Mouse (Mus musculus): ENCODE data around the gene Ugt1a9.
A peak's percentile ranks its signal among the peaks of the same experiment; 100 is the strongest.
"Not testable (repeated sequence)": the region's sequence is repeated elsewhere in the genome, so short reads cannot be mapped to it uniquely, and the experiment has no call there.

Gene Ugt1a9

DNA sequence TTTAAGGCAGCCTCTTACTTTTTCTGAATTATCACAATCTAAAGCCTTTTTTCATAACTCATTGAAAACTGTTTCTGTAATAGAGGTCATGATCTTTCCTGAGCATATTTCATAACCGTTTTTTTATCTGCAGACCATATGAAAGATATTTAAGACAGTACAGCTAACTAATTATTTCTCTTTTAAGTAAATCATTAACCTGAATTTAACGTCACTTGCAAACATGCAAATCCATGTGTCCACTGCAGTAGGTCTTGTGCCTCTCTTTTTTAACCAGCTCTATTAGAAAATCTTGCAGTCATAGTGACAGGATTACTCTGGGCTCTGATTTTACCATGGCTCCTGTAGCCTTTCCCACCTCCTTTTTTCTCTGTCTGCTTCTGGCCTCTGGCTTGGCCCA lies at the start of gene Ugt1a9:
Gene Ugt1a9, plus strand, starts transcription at position 306 of the 400 bp plus-strand sequence.
- no peak for DNase-seq (ENCODE audit: low spot score)

DNA sequence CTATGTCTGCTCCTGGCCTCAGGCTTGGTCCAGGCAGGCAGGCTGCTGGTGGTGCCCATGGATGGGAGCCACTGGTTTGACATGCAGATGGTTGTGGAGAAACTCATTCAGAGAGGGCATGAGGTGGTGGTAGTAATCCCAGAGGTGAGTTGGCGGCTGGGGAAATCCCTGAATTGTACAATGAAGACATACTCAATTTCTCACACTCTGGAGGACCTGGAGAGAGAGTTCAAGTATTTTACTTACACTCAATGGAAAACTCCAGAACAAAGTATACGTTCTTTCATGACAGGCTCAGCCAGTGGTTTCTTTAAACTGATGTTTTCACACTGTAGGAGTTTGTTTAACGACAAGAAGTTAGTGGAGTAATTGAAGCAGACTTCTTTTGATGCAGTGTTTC lies 45.4 kb upstream of the Ugt1a9 start:
- not testable (repeated sequence) for DNase-seq (ENCODE audit: low spot score)

DNA sequence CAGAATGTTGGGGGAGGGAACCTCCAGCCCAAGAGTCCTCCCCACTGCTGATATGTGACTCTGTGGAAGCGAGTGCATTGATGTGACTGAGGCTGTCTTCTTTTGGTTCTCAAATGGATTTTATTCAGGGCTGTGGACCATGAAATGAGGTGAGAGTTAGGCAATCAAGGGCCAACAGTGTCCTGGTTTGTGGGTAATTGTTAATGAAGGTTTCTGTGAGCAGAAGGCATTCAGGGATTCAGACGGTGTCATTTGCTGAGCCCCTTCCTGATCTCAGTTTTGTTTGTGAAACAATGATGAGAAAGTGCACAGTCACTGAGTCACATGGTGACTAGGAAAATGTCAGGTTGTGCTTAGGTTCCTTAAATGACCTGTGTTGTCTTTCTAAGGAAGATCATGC lies 27.6 kb upstream of the Ugt1a9 start:
- not testable (repeated sequence) for DNase-seq (ENCODE audit: low spot score)

DNA sequence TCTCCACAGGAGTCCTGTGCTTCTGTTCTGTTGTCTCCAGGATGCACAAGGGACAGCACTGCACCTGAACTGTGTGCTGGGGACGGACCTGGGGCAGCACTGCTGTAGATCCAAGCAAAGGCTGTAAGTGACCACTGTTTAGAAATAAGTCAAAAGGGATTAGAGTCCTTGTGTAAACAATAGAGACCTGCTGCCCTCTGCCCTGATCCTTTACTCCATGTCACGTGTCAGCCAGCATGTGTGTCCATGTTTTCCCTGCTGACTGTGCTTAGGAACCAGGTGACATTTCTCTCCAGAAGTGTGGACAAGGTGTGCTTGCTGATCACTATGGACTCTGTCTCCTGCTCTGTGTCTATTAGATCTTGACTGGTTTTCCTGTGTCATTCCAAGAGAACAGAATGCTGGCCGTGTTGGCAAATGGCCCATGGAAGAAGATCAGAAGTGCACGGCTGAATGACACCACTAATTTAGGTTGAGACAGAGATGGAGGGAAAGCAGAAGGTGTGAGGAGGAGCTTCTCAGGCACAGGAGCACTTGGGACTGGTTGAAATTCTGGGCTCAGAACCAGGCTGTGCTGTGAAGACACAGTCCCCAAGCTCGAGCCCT lies 25.7 kb upstream of the Ugt1a9 start:
- DNase-seq (ENCODE audit: low spot score): peak; percentile 40

DNA sequence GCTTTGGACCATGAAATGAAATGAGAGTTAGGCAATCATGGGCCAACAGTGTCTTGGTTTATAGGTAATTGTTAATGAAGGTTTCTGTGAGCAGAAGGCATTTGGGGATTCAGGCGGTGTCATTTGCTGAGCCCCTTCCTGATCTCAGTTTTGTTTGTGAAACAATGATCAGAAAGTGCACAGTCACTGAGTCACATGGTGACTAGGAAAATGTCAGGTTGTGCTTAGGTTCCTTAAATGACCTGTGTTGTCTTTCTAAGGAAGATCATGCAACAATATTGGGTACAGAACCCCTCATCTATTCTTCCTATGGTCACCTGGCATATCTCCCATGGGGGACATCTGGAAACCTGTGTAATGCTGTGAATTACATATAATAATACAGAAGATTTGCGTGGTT lies 23.2 kb upstream of the Ugt1a9 start:
- not testable (repeated sequence) for DNase-seq (ENCODE audit: low spot score)

DNA sequence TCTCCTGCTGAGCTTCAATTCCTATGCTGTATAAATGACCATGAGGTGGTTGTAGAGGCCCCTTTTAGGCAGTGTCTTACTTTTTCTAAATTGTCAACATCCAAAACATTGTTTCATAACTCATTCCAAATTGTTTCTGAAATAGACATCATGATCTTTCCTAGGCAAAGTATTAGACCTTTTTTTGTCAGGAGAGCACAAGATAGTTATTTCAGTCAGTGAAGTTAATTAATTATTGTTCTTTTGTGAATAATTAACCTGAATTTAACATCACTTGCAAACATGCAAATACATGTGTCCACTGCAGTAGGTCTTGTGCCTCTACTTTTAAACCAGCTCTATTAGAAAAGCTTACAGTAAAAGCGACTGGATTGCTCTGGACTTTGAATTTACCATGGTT lies 15.5 kb upstream of the Ugt1a9 start, which contains the start of gene Ugt1a10:
Gene Ugt1a10, plus strand, starts transcription at position 301 of the 400 bp plus-strand sequence.
- no peak for DNase-seq (ENCODE audit: low spot score)

DNA sequence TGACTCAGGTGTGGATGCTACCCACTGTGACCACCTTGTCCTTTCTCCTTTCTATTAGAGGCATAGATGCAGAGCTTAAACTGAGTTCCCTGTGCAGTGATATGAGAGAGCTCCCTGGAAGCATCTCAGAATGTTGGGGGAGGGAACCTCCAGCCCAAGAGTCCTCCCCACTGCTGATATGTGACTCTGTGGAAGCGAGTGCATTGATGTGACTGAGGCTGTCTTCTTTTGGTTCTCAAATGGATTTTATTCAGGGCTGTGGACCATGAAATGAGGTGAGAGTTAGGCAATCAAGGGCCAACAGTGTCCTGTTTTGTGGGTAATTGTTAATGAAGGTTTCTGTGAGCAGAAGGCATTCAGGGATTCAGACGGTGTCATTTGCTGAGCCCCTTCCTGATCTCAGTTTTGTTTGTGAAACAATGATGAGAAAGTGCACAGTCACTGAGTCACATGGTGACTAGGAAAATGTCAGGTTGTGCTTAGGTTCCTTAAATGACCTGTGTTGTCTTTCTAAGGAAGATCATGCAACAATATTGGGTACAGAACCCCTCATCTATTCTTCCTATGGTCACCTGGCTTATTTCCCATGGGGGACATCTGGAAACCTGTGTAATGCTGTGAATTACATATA lies 4.0 kb upstream of the Ugt1a9 start:
- DNase-seq (ENCODE audit: low spot score): not testable (repeated sequence)

DNA sequence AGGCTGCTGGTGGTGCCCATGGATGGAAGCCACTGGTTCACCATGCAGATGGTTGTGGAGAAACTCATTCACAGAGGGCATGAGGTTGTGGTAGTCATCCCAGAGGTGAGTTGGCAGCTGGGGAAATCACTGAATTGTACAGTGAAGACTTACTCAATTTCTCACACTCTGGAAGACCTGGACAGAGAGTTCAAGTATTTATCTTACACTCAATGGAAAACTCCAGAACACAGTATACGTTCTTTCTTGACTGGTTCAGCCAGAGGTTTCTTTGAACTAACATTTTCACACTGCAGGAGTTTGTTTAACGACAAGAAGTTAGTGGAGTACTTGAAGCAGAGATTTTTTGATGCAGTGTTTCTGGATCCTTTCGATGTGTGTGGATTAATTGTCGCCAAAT lies 302 bp downstream of the Ugt1a9 start:
- no peak for DNase-seq (ENCODE audit: low spot score)

DNA sequence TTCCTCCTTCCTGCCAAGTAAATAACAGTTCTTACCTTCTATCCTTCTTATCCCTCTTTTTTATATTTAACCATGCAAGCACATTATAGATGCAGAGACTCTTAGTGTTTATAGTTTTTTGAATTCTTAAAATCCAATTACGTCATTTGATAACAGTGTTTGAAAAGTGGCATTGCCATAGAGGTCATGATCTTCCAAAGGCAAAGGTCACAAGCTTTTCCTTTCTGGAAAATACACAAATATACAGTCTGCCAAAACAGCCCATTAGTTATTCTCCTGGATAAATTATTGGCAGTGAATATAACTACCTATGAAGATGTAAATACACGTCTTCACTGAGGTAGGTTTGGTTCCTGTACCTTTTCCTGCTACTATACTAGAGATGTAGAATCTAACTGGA lies 3.9 kb downstream of the Ugt1a9 start:
- DNase-seq (ENCODE audit: low spot score): no peak

DNA sequence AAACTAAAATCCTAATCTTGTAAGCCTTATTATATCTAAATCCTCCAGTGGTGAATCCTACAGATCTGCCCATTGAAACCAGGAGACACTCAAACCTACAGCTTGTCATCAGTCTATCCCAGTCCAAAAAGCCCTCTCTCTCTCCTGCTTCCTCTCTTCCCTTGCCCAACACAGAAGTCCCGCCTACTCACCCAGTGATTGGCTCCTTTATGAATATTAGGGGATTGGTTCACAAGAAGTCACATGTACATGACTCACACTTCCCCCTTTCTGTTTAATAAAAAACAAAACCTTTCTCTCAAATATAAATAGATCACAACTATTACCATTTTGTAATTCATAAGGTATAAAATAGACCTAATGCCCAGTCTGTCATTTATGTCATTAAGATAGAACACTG lies 6.5 kb downstream of the Ugt1a9 start:
- DNase-seq (ENCODE audit: low spot score): no peak

DNA sequence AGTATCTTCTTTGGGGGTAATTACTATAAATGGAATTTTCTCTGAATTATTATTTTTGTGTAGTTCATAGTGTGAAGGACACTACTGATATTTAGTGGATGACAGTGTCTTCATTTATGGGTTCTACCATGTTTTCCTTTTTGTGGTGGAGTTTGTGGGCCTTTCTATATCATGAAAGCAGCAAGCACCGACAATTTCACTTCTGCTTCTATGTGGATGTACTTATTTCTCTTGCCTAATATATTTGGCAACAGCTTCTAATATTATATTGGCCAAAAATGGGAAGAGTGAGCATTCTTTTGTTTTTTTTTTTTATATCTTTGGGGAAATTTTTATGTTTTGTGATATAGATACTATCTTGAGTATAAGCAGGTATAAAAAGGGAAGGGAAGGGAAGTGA lies 11.1 kb downstream of the Ugt1a9 start:
- no peak for DNase-seq (ENCODE audit: low spot score)

DNA sequence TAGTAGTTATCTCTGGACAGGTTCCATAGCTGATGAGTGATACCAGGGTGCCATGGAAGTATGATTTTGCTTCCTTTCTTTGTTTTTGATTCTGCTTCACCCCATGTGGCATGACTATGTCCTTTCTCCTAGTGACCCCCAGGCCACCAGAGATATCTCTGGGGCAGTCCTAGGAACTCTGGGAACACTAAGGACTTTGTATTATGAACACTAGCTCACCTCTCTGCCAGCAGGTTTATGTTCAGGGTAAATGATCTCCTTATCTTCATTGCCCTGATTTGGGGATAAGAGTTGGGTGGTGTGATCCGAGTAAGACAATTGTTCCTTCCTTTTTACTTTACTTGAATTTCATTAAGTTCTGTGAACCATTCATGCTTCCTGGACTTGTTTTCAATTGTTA lies 15.5 kb downstream of the Ugt1a9 start:
- DNase-seq (ENCODE audit: low spot score): no peak

DNA sequence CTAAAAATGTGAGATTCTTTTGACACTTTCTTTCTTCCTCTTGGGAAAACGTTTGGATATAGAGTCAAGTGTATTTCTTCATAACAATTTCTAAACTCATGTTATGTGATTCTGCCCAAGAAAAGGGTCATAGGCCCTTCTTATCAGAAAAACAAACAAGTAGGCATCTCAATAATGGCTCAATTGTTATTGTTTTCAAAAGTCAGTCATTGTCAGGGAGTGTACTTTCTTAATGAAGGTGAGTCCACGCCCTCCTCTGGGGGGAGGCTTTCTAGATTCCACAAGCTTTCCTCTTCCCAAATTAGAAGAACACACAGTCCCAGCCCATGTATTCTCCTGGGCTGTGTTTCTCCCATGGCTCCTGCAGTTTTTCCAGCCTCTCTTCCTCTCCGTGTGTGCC lies 16.9 kb downstream of the Ugt1a9 start, which contains the start of gene Ugt1a8:
Gene Ugt1a8, plus strand, starts transcription at position 301 of the 400 bp plus-strand sequence.
- no peak for DNase-seq (ENCODE audit: low spot score)

DNA sequence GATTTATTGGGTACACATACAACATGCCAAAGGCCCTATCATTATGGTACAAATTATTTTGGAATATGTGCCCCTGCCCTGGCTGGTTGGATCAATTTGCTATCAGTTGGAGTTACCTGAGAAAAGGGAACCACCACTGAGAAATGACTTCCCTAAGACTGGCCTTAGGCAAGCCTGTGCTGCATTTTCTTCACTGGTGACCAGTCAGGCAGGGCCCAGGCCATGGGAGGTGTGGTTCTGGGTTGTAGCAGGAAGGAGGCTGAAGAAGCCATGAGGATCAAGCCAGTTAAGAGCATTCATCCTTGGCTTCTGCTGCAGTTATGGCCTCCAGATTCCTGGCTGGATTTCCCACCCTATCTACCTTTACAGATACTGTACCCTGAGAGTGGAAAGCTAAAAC lies 21.7 kb downstream of the Ugt1a9 start:
- DNase-seq (ENCODE audit: low spot score): no peak

DNA sequence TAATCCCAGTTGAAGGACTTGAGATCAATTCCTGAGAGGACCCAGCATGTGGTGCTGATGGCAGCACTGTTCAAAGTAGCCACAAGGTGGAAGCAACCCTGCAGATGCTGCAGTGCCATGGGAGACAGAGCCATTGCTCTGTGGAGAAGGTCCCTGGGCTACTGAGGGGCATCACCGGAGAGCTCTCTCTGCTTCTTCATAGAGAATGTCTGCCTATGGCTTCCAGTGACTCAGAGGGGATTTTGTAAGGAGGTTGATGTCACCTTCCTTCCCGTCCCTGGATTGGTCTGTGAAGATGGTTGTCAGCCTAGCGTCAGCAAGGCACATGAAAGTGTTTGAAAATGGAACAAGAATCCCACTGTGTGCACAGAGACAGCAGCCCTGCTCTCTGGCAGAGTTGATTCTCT lies 23.7 kb downstream of the Ugt1a9 start:
- DNase-seq (ENCODE audit: low spot score): not testable (repeated sequence)

DNA sequence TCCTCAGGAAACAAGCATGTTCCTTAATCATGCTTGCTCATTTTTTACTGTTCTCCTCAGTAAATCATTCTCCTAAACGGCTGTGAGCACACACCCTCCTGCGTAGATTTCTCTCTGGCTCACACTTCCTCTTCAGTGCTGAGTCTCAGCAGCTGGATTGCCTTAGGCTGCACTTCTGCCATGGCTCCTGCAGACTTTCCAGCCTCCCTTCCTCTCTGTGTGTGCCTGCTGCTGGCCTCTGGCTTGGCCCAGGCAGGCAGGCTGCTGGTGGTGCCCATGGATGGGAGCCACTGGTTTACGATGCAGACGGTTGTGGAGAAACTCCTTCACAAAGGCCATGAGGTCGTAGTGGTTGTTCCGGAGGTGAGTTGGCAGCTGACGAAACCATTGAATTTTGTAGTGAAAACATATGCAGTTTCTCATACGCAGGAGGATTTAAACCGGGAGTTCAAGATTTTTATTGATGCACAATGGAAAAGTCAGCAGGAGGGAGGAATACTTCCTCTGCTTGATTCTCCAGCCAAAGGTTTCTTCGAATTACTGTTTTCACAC lies 24.4 kb downstream of the Ugt1a9 start, which contains the start of gene Ugt1a7c:
Gene Ugt1a7c, plus strand, starts transcription at position 122 of the 552 bp plus-strand sequence.
- peak; percentile 52 for DNase-seq (ENCODE audit: low spot score)

DNA sequence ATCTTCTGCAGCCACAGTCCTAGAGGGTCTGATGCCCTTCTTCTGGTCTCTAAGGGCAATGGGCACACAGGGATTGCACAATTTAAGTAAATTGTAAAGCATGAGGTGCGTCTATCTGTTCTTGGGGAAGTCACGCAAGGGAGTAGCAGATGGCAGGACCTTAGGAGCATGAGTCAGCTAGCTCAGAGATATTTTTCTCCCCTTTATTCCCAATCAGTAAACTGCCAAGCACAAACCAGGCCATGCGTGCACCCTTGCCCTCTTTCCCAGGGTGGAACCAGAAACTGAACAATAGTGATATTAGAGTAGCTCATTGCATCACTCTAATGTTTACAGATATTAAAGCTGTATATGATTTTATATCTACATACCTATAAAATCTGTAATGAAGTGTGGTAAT lies 27.9 kb downstream of the Ugt1a9 start:
- DNase-seq (ENCODE audit: low spot score): not testable (repeated sequence)

DNA sequence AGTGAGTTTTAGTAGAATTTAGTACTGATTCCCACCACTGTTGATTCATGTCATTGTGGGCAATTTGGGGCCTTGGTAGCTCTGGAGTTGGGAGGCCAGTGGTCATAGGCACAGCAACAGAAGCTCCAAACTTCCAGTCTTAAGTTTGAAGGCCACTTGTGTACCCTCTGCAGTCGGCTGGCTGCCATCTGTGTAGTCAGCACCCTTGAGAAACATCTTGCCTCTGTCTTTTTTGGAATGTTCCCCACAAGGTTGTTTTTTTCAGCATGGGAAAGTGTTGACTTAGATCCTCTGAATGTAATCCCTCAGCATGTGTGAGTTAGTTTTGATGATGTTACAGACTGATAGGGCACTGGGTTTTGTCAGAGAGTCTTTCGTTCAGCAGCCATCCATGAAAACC lies 29.1 kb downstream of the Ugt1a9 start:
- not testable (repeated sequence) for DNase-seq (ENCODE audit: low spot score)

DNA sequence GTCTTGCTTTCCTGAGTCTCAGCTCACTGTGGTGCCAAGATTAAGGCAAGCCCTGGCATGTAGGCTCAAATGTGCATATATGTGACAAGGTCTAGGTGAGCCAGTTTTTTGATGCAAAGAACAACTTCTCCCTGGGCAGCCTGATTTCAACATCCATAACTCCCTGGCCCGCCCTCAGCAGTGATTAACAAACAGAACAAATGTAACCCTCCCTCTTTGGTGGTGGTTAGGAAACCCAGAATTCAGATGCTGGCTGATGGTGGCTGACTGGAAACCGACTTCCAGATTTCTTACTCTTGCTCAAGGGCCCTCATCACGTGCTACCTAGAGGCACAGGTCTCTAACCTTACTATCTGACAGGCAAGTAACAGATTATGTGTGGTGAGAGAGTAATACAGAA lies 32.4 kb downstream of the Ugt1a9 start, which contains the start of gene Ugt1a6b:
Gene Ugt1a6b, plus strand, starts transcription at position 234 of the 400 bp plus-strand sequence.
- DNase-seq (ENCODE audit: low spot score): not testable (repeated sequence)

DNA sequence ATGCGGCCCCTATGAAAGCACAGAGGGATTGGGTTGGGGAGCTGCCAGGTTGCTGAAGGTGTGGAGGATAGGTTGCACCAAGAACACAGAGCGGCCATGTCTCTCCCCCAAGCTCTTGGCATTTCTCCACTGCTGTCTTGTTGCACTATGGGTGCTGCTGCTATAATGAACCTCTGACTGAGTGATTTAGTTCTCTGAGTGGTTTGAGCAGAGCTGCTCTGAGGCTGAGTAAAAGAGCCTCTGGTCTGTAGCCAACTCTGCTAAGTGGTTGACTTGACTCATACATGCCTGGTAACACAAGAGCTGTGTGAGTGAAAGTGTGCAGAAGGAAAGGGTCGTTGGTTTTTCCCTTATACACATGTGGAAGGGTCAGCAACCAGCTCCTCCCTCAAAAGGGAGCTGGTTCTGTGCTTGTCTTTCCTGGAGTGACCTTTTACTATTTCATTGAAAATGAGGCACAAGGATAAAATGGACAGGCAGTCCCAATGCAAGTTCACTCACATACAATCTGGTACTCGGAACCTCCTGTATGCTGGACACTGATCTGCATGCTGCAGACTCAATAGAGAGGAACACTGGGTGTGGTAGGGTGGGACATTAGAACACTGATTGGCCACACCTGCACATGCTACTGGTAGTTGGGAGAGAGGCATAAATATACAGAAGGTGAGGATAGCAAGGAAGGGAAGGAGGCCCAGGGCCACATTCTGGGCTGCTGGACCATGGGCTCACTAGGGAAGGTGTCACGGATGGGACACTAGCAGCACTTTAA lies 33.3 kb downstream of the Ugt1a9 start:
- not testable (repeated sequence) for DNase-seq (ENCODE audit: low spot score)

DNA sequence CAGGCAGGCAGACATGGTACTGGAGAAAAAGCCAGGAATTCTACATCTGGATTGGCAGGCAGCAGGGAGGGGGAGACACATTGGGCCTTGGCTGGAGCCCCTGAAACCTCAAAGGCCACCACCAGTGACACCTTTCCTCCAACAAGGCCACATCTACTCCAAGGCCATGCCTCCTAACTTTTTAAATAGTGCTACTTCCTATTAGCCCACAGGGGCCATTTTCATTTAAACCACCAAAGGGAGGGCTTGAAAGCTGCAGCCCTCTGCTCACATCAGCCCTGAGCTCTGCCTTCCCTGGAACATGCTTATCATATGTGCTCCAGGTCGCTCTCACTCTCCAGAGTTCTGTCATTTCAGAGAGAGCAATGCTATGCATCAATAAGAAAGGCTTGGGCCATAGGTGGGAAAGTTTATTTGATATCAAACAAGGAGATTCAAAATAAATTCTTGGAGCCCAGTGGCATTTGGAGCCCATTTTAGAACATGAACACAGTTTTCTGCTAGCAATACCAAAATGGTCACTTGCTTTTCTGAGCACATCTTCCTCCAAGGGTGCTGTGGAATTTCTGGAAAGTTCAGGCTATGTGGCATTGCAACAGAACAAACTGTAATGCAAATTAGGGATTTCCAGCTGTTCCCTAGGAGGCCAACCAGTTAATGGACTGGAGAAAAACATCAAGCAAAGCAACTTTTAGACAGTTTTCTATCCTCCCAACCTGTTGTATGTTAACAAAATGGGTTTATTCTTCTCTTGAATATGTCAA lies 34.2 kb downstream of the Ugt1a9 start:
- DNase-seq (ENCODE audit: low spot score): no peak

DNA sequence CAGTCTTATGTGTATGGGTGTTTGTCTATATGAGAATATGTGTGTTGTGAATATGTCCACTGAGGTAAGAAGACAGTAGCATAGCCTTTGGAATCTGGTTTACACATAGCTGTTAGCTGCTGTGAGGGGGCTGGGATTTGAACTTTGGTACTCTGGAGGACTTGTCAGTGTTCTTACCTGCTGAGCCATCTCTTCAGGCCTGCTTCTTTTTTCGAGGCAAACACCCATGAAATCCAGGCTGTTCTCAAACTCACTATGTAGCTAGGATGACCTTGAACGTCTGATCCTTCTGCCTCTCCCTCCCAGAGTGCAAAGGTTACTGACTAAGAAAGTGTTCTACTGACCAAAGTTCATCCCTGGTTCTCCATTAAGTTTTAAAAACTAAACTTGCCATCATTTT lies 35.1 kb downstream of the Ugt1a9 start:
- DNase-seq (ENCODE audit: low spot score): peak; percentile 79
